In genomic region chr16:4592909-4593875, GRCm38 (mm10) we compare ENCODE assay signal across 8 mouse cellular contexts. TPM values are rescaled to one million over a fixed set of nuclear protein-coding genes. Genes with fewer than 3 reads are reported as not detected.
DNase-seq lines count a peak whose midpoint lies in the region; ATAC-seq and TF ChIP-seq lines count a peak whose summit lies in the region.

No protein-coding gene starts in this region.

- ATAC-seq in intestine, postnatal 0 days: no peak
- peak; percentile 21; the same call in 1 of the 2 replicates for ATAC-seq in liver, embryonic 13.5 days (ENCODE audit: low read depth)
- no peak for ATAC-seq in neural tube, embryonic 12.5 days (ENCODE audit: low FRiP score, low read depth)

- H3K9me3 ChIP-seq in intestine, postnatal 0 days (ENCODE audit: control insufficient read depth): no peaks in the 10 kb centered on the region
- H3K9me3 ChIP-seq in liver, embryonic 13.5 days (replicated peaks): no peaks in the 10 kb centered on the region
- no peaks in the 10 kb centered on the region for H3K9me3 ChIP-seq in neural tube, embryonic 12.5 days

- WGBS in intestine, postnatal 0 days: 12% methylated on average over 32 of the region's 32 CpGs
- 23% methylated on average over 32 of the region's 32 CpGs for WGBS in liver, embryonic 13.5 days (ENCODE audit: insufficient replicate concordance)
- 13% methylated on average over 32 of the region's 32 CpGs for WGBS in neural tube, embryonic 12.5 days

- DNase-seq in urinary bladder, postnatal 25 days (ENCODE audit: low spot score): peak; percentile 51
- DNase-seq in urinary bladder, adult 18-20 months (ENCODE audit: low spot score in 2 of 2): no peak
- peak; percentile 63 for DNase-seq in cerebellum, adult 8-10 months
- DNase-seq in gastrocnemius, postnatal 14 days: peak; percentile 56
- DNase-seq in liver, embryonic 13.5 days: no peak
- no peak for DNase-seq in ovary, postnatal 14 days (ENCODE audit: low spot score)

- peak; percentile 74 for TF ChIP-seq CTCF in intestine, postnatal 0 days (IDR thresholded peaks at IDR 0.05; ENCODE audit: low read depth)

- peak overlapping the region; percentile 72 for H3K4me3 ChIP-seq in intestine, postnatal 0 days (ENCODE audit: low read depth, low read length)
- peak overlapping the region; percentile 63 for H3K4me3 ChIP-seq in liver, embryonic 13.5 days (replicated peaks)
- peak overlapping the region; percentile 89 for H3K4me3 ChIP-seq in neural tube, embryonic 12.5 days

- H3K4me2 ChIP-seq in intestine, postnatal 0 days (replicated peaks; ENCODE audit: low read depth): peak overlapping the region; percentile 96
- peak overlapping the region; percentile 70 for H3K4me2 ChIP-seq in liver, embryonic 13.5 days
- peak overlapping the region; percentile 98 for H3K4me2 ChIP-seq in neural tube, embryonic 12.5 days (replicated peaks)

- H3K27me3 ChIP-seq in intestine, postnatal 0 days (replicated peaks; ENCODE audit: control insufficient read depth, insufficient read depth, low read length): no peaks in the 10 kb centered on the region
- peaks cover 64% of the 10 kb centered on the region for H3K27me3 ChIP-seq in liver, embryonic 13.5 days
- H3K27me3 ChIP-seq in neural tube, embryonic 12.5 days (replicated peaks): no peaks in the 10 kb centered on the region

- intact Hi-C loops in gastrocnemius, postnatal 14 days (cut with DNase I; ENCODE audit: low total_unique reads): no loop called here

- peaks cover 3% of the 10 kb centered on the region; the same call in 1 of the 2 replicates for H3K4me1 ChIP-seq in intestine, postnatal 0 days (replicated peaks; ENCODE audit: control insufficient read depth, insufficient read depth, low read length)
- H3K4me1 ChIP-seq in liver, embryonic 13.5 days (replicated peaks): peaks cover 41% of the 10 kb centered on the region
- peaks cover 46% of the 10 kb centered on the region for H3K4me1 ChIP-seq in neural tube, embryonic 12.5 days

- peak overlapping the region; percentile 75; the same call in 1 of the 2 replicates for H3K27ac ChIP-seq in intestine, postnatal 0 days (ENCODE audit: low read depth, low read length)
- H3K27ac ChIP-seq in liver, embryonic 13.5 days: peak overlapping the region; percentile 47
- H3K27ac ChIP-seq in neural tube, embryonic 12.5 days: peak overlapping the region; percentile 94

- H3K36me3 ChIP-seq in intestine, postnatal 0 days (ENCODE audit: control insufficient read depth, insufficient read depth): no peaks in the 10 kb centered on the region
- no peaks in the 10 kb centered on the region for H3K36me3 ChIP-seq in liver, embryonic 13.5 days
- H3K36me3 ChIP-seq in neural tube, embryonic 12.5 days: 0 out of 2 replicates have a peak, but pooled peaks cover 6% of the 10 kb centered on the region

- H3K9ac ChIP-seq in intestine, postnatal 0 days (ENCODE audit: low read depth, low read length): peak overlapping the region; percentile 80; the same call in 1 of the 2 replicates
- peak overlapping the region; percentile 46; the same call in 1 of the 2 replicates for H3K9ac ChIP-seq in liver, embryonic 13.5 days
- peak overlapping the region; percentile 97 for H3K9ac ChIP-seq in neural tube, embryonic 12.5 days

RNA-seq across cellular contexts. Expression of gene Glis2, which starts 1.3 kb away (rescaled TPM):
- total RNA-seq in gastrocnemius, postnatal 14 days (2021): 10 to 100 TPM; 11.8 to 15.2 TPM
- 9.2 and 10.5 TPM in 2 replicates for polyA plus RNA-seq in intestine, postnatal 0 days (2015; fragmentation: Nextera tagmentation; extraction: Ambion mirVana)
- 2.4 and 2.8 TPM in 2 replicates for polyA plus RNA-seq in liver, embryonic 13.5 days (2015; fragmentation: Nextera tagmentation; extraction: Ambion mirVana)
- 36.5 and 36.7 TPM in 2 replicates for polyA plus RNA-seq in neural tube, embryonic 12.5 days (2016; fragmentation: Nextera tagmentation; extraction: Ambion mirVana)

RNA-seq across cellular contexts. Expression of gene Pam16, which starts 31.6 kb away (rescaled TPM):
- 10 to 100 TPM; 68.0 to 74.9 TPM for total RNA-seq in gastrocnemius, postnatal 14 days (2021)
- polyA plus RNA-seq in intestine, postnatal 0 days (2015; fragmentation: Nextera tagmentation; extraction: Ambion mirVana): 63.3 and 72.1 TPM in 2 replicates
- polyA plus RNA-seq in liver, embryonic 13.5 days (2015; fragmentation: Nextera tagmentation; extraction: Ambion mirVana): 67.5 and 74.1 TPM in 2 replicates
- polyA plus RNA-seq in neural tube, embryonic 12.5 days (2016; fragmentation: Nextera tagmentation; extraction: Ambion mirVana): 121 and 143 TPM in 2 replicates

RNA-seq across cellular contexts. Expression of gene Tfap4, which starts 33.5 kb away (rescaled TPM):
- total RNA-seq in gastrocnemius, postnatal 14 days (2021): 1 to 10 TPM; 4.1 to 4.4 TPM
- 9.3 and 10.8 TPM in 2 replicates for polyA plus RNA-seq in intestine, postnatal 0 days (2015; fragmentation: Nextera tagmentation; extraction: Ambion mirVana)
- polyA plus RNA-seq in liver, embryonic 13.5 days (2015; fragmentation: Nextera tagmentation; extraction: Ambion mirVana): 8.4 and 10.7 TPM in 2 replicates
- polyA plus RNA-seq in neural tube, embryonic 12.5 days (2016; fragmentation: Nextera tagmentation; extraction: Ambion mirVana): 13.5 and 14.2 TPM in 2 replicates

RNA-seq across cellular contexts. Expression of gene Vasn, which starts 46.5 kb away (rescaled TPM):
- total RNA-seq in gastrocnemius, postnatal 14 days (2021): 1 to 10 TPM; 7.6 to 8.4 TPM
- 5.0 and 5.3 TPM in 2 replicates for polyA plus RNA-seq in intestine, postnatal 0 days (2015; fragmentation: Nextera tagmentation; extraction: Ambion mirVana)
- polyA plus RNA-seq in liver, embryonic 13.5 days (2015; fragmentation: Nextera tagmentation; extraction: Ambion mirVana): 2.9 TPM in 2 replicates
- 10.9 and 11.3 TPM in 2 replicates for polyA plus RNA-seq in neural tube, embryonic 12.5 days (2016; fragmentation: Nextera tagmentation; extraction: Ambion mirVana)

RNA-seq across cellular contexts. Expression of gene Dnaja3, which starts 46.6 kb away (rescaled TPM):
- 100 to 1,000 TPM in 1 of 2 experiments, 10 to 100 TPM in 1; 88.0 to 100 TPM for total RNA-seq in gastrocnemius, postnatal 14 days (2021)
- 37.9 and 38.6 TPM in 2 replicates for polyA plus RNA-seq in intestine, postnatal 0 days (2015; fragmentation: Nextera tagmentation; extraction: Ambion mirVana)
- 51.8 and 62.5 TPM in 2 replicates for polyA plus RNA-seq in liver, embryonic 13.5 days (2015; fragmentation: Nextera tagmentation; extraction: Ambion mirVana)
- 51.5 and 56.4 TPM in 2 replicates for polyA plus RNA-seq in neural tube, embryonic 12.5 days (2016; fragmentation: Nextera tagmentation; extraction: Ambion mirVana)

Comparison
In these comparisons a context has a peak if more than half of its experiments do, and no peak if none do; other contexts are left out.
1. DNase-seq: peak in urinary bladder, postnatal 25 days (single experiment), cerebellum, adult 8-10 months (single experiment) and gastrocnemius, postnatal 14 days (single experiment); none in urinary bladder, adult 18-20 months (0 of 2), liver, embryonic 13.5 days (single experiment) and ovary, postnatal 14 days (single experiment).
2. H3K9ac ChIP-seq: peak in every context shown above with its lines; median percentile 97 in neural tube, embryonic 12.5 days; 80 in intestine, postnatal 0 days; 46 in liver, embryonic 13.5 days.
3. Peak in every context shown above with its lines, with median percentiles within 50 percentile points of each other: H3K27ac ChIP-seq, H3K4me2 ChIP-seq and H3K4me3 ChIP-seq.